Mouse (Mus musculus) cortical plate, adult 2 months (tissue): ENCODE data around the gene Nfe2l1. TPM values are rescaled to one million over a fixed set of nuclear protein-coding genes. Genes with fewer than 3 reads are reported as not detected.
A peak's percentile ranks its signal among the peaks of the same experiment; 100 is the strongest.

Experiments used
- H3K27ac ChIP-seq: fragments of 200-500 bp; 2 replicates; pipeline ENCODE4 v1.5.1; 2012; ENCODE audit warnings: low read length, control low read depth, inconsistent platforms; ENCODE audit not compliant: insufficient read depth
- H3K4me1 ChIP-seq: fragments of 200-500 bp; 2 replicates; pipeline ENCODE4 v1.6.1; 2011; ENCODE audit warnings: low read length; ENCODE audit not compliant: control insufficient read depth, insufficient read depth
- H3K4me3 ChIP-seq: fragments of 200-500 bp; 2 replicates; pipeline ENCODE4 v1.5.1; 2011; ENCODE audit warnings: mild to moderate bottlenecking, low read length, control low read depth; ENCODE audit not compliant: insufficient read depth
- CTCF ChIP-seq: fragments of 200-500 bp; IDR thresholded peaks from 2 replicates; pipeline ENCODE4 v1.5.1; 2011; ENCODE audit warnings: mild to moderate bottlenecking, control low read depth, low read length; ENCODE audit not compliant: insufficient read depth; ENCODE audit errors: extremely low read depth
- POLR2A ChIP-seq: fragments of 200-500 bp; IDR thresholded peaks from 2 replicates; pipeline ENCODE4 v1.6.1; 2011; ENCODE audit warnings: mild to moderate bottlenecking, low read length, control low read depth; ENCODE audit not compliant: insufficient read depth; ENCODE audit errors: extremely low read depth
- polyA plus RNA-seq: library from polyadenylated mRNA; depleted of rRNA; stranded (reverse); fragments of >200 nt; gene quantifications from 2 replicates; pipeline ENCODE4 v1.2.3, GENCODE M21; 2012; rRNA removed

Nfe2l1 gene
- polyA plus RNA-seq, result 202 and 207 TPM in 2 replicates

DNA sequence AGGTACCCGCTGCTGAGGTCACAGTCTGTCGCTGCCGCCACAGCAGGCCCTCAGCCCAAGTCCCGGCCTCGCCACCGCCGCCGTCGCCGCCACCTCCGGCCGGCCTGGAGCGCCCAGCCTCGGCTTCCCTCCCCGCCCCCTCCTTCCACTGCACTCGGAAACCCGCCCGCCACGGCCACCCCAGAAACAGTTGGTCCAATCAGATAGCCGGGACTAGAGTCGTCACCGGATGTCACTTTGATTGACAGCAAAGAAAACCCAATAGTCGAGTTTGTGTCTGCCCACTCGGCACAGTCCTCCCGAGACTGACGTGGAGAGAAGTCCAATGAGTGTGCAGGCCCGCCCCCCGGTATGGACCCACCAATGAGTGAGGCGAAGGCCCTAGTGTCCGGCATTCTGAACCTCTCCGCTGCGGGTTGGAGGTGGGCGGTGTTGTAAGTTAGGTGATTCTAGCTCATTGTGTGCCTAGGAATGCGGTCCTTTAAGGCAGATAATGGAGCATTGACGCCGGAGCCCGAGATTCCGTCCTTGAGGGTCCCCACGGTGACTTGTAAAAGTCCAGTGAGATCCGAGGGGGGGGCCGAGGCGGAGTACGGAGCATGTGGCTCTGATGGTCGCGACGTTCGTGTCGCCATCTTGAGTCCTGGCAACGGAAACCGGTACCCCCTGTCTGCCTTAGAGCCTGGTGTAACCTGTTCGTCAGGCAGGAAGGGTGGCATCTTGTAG, at the start of gene Nfe2l1:
Gene Nfe2l1 (minus strand): TSS at position 156 of the 726 bp plus-strand sequence.
- peak within 1 kb of the TSS; percentile 87 for H3K27ac ChIP-seq
- TF ChIP-seq CTCF (no peak), POLR2A (peak; percentile 64)
- H3K4me3 ChIP-seq, result peak within 1 kb of the TSS; percentile 68
- peaks cover 8% of the 10 kb centered on the region for H3K4me1 ChIP-seq

DNA sequence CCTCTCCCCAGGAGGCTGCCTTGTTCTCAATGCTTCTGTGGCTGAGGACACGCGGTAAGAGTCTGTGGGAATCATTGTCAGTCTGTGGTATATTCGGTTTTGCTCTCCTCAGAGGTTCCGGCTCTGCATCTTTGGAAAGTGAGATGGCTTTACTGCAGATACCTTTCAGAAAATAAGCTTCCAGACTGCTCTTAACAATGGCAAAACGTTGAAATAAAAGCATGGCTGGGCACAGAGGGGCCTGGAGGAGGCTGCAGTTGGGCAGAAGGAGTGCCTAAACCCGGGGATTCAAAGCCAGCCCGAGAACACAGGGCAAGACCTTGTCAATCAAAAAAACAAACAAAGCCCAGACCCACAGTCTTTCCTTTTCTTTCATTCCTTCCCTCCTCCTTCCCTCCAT, 49.6 kb upstream of the Nfe2l1 start:
- peaks cover 3% of the 10 kb centered on the region for H3K4me1 ChIP-seq
- no peak overlapping the region for H3K27ac ChIP-seq
- H3K4me3 ChIP-seq, result no peak overlapping the region
- TF ChIP-seq CTCF (no peak), POLR2A (no peak)

DNA sequence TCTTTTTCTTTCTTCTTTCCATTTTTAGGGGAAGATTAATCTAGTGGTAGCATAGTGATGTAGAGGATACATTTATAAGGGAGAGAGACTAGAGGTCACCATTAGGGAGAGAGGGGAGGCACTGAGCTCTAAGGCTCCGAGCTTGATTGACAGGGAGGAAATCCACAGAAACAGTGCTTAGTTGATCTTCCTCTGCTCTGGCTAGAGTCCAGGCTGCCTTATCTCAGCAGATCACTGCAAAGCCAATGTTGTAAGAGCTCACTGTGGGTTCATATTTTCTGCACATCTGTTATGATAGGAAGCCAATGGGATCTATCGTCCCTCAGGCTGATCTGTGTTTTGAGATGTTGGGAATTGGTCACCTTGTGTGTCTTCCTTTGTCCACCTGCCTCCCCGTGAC, 48.9 kb upstream of the Nfe2l1 start:
- TF ChIP-seq POLR2A, result no peak
- no peak for TF ChIP-seq CTCF
- Histone ChIP-seq H3K4me1 (peaks cover 3% of the 10 kb centered on the region), H3K27ac (no peak overlapping the region)

DNA sequence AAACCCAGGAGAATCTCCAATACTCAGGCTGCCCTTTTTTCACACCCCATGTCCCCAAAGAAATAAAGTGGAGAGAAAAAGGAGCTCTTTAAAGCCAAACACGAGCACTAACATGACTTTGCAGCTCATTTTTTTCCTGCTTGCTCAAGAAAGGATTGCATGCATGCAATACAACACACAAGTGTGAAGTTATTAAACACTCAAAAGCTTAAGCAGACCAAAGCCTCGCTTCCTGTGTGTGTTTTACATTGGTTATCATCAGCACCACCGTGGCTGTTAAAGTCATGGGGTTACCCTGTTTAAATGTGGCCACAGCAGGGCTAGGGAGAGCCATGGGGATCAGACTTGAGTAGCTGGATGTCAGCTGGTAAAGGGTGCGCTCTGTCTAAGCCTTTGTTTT, 47.3 kb upstream of the Nfe2l1 start:
- peaks cover 3% of the 10 kb centered on the region for H3K4me1 ChIP-seq
- no peak overlapping the region for H3K4me3 ChIP-seq
- H3K27ac ChIP-seq, result no peak overlapping the region
- TF ChIP-seq POLR2A (no peak), CTCF (no peak)

More for the DNA sequence above, 48.9 kb upstream of the Nfe2l1 start:
- H3K4me3 ChIP-seq, result no peak overlapping the region

DNA sequence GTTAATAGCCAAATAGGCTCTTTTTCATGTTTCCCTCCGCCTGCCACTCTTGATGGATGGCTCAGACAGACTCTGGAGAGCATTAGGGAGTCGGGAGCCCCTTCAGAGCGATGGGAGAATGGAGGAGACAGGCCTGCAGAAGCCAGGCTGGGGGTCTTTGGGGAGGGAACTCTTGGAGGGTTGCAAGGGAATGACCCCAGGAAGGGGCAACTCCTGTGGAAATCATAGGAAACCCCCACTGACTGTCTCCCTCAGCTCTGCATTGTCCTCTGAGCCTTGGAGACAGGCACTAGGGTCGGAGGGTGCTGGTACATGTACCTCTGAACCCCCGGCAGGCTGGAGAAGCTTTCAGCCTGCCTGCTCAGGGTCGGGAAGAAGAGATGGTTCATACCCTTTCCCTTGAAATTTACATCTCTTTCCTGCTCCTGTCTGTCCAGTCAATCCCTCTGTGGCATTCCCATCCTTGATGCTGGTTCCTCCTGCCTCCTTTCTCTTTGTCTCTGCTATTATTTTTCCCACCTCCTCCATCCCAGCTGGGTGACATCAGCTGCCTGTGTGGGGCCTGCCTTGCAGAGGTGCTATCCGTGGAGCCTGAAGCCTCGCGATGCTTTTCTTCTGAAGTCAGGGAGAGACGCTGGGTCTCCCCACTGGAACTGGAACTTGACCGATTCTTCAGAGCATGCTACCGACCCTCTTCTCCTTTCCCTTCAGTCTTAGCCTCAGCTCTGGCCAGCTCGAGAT, 46.7 kb upstream of the Nfe2l1 start:
- H3K4me1 ChIP-seq, result peaks cover 3% of the 10 kb centered on the region
- no peak overlapping the region for H3K4me3 ChIP-seq
- peak overlapping the region; percentile 69; the same call in 1 of the 2 replicates for H3K27ac ChIP-seq
- TF ChIP-seq CTCF (no peak), POLR2A (no peak)

DNA sequence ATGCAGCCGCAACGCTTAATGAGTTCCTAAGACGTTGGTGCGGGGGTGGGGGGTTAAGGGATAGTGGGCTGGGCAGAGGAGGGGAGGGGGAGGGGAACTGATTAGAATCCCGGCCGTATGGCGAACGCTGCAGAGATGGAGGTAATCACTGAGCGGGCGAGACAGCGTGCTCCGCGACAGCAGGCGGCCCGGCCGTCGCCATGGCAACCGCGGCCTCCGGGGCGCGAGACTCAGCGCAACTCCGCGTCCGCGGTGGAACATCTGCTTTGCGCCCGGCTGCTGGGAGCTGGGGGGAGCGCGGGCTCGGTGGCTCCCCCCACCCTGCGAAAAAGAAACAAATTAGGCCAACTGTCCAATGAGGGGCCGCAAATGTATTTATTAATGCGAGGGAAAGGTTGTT, 46.0 kb upstream of the Nfe2l1 start:
- peaks cover 3% of the 10 kb centered on the region for H3K4me1 ChIP-seq
- 0 out of 2 replicates have a peak overlapping the region, but pooled peaks have one; percentile 8 for H3K4me3 ChIP-seq
- no peak overlapping the region for H3K27ac ChIP-seq
- TF ChIP-seq POLR2A (no peak), CTCF (no peak)

DNA sequence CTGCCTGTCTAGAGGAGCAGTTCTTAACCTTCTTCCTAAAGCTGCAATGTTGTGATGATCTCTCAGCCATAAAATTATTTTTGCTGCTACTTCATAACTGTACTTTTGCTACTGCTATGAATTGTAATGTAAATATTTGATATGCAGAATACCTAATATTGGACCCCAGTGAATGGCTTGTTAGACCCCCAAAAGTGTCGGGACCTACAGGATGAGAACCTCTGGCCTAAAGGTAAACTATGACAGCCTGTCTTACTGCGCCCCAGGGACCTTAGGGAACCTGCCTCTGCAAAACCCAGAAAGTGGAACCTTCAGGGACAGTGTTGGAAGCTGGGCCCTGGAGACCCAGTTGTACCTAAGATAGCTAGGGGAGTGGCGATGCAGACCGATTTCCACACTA, 45.5 kb upstream of the Nfe2l1 start:
- TF ChIP-seq POLR2A (no peak), CTCF (no peak)
- Histone ChIP-seq H3K4me1 (peaks cover 3% of the 10 kb centered on the region), H3K4me3 (0 out of 2 replicates have a peak overlapping the region, but pooled peaks have one; percentile 8), H3K27ac (no peak overlapping the region)

DNA sequence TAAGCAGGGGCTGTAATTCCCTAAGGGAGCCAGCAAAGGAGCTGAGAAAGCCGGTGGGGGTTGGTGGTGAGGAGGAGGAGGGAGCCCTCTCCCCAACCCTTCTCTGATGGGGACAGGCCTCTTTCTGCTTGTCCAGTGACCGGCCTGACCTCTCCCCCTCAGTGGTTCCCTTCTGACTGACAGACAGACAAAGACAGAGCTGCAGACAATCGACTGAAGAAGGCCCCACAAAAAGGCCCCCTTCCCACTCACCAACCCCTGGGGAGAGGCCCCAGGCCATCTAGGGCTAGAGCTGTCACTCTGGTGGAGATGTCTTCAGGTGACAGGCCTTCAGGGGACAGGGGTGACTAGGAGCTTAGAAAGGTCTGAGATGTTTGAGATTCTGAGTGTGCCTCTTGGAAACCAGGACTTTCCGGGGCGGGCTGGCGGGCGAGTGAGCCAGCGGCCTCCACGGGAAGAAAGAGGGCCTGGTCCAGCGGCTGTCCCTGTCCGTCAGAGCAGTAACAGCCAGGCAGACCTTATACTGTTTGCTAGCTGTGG, 43.9 kb upstream of the Nfe2l1 start:
- no peak overlapping the region for H3K4me3 ChIP-seq
- H3K4me1 ChIP-seq, result peaks cover 3% of the 10 kb centered on the region
- TF ChIP-seq CTCF (no peak), POLR2A (no peak)
- peak overlapping the region; percentile 60 for H3K27ac ChIP-seq

DNA sequence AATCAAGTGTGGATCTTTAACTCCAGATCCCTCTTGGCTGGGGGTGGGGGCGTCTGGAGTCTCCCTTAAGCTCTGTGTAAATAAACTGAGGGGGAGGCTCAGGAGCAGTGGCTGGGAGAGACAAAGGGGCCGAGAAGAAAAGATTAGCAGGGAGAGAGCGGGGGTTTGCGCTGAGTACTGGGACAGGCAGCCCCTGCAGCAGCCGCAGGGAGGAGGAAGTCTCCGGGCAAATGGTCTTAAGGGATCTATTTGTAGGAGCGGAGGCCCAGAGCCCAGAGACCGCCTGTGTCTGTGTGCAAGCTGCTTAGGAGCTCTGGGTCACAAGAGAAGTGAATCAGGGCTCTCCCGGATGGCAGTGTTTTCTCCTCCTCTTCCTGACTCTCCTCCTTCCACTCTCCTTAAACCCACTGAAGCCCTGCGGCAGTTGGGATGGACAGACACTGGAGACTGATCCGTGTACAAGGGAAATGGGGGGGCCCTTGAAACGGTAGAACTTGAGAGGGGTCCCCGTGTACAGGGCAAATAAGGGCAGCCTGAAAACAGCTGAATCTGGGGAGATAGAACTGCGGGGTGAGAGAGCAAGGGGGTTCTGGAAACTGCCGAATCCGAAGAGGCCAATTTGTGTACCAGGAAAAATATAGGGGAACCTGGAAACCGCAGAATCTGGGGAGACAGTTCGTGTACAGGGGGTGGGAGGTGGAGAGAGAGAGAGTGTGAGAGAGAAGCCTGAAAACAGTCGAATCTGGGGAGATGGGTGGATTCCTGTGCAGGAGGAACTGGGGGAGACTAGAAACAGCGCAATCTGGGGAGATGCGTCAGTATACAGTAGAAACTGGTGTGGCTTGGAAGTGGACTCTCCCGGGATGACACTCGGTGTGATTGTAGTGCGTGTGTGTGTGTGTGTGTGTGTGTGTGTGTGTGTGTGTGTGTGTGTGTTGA, 42.9 kb upstream of the Nfe2l1 start:
- TF ChIP-seq CTCF (no peak), POLR2A (0 out of 2 replicates have a peak, but pooled peaks have one; percentile 15)
- peak overlapping the region; percentile 60; the same call in 1 of the 2 replicates for H3K27ac ChIP-seq
- H3K4me1 ChIP-seq, result peaks cover 3% of the 10 kb centered on the region

More for the DNA sequence above, 42.9 kb upstream of the Nfe2l1 start:
- H3K4me3 ChIP-seq, result no peak overlapping the region
